ENCODE assay signal across 24 mouse cellular contexts in the genomic region with DNA sequence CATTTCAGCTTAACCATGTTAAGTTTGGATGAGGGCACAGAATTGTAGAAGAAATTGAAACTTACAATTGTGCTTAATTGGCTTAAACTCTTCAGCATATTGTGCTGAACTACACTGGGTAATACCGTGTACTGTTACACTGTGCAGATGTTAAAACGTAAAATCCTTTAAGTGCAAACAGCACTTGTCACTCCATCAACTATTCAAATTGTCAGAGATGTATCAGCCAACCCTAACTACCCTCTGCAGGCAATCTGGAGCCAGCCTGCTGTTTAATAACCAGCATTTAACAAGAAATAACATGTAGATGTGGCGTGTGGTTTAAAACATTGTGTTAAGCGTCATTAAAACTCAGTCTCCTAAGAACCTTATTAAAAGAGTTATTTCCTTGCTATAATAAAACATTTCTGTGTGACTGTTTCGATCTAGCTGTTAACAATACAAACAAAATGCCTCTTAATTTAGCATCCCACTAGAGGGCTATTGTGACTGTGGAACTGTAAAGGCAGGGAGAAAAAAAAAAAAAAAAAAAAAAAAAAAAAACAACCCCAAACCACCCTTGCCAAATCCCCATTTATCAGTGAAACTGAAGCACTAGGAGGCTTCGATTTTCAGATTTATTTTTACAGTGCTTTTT.
DNase-seq lines count a peak whose midpoint lies in the region; ATAC-seq lines count a peak whose summit lies in the region.
"Had no signal": no experiment of that assay in that cellular context is flagged by ENCODE, and none has a peak within 500 bp of the region (broad histone marks: within the 10 kb centered on the region; RNA-seq: fewer than 3 reads in every experiment).

No protein-coding gene starts in this region.

- peak; percentile 67; the same call in 1 of the 2 replicates for ATAC-seq in forebrain, embryonic 14.5 days
- ATAC-seq in forebrain, embryonic 11.5 days (replicated peaks; ENCODE audit: low FRiP score): no peak
- ATAC-seq in limb, embryonic 11.5 days (ENCODE audit: insufficient number of reproducible peaks, low FRiP score, low TSS enrichment, low read depth): peak; percentile 82
- ATAC-seq in limb, embryonic 12.5 days (ENCODE audit: insufficient number of reproducible peaks, insufficient read depth, low FRiP score, low TSS enrichment, low read depth): peak; percentile 90
- ATAC-seq: CD4-positive, CD25-positive, alpha-beta regulatory T cell, adult 4 months; intestine, embryonic 15.5 days; lung, postnatal 0 days; midbrain, embryonic 16.5 days; Patski had no signal

- H3K9me3 ChIP-seq in forebrain, embryonic 14.5 days (replicated peaks; ENCODE audit: control insufficient read depth, low read length): no peaks in the 10 kb centered on the region
- H3K9me3 ChIP-seq in forebrain, embryonic 11.5 days (ENCODE audit: control insufficient read depth, low read length): no peaks in the 10 kb centered on the region
- no peaks in the 10 kb centered on the region for H3K9me3 ChIP-seq in limb, embryonic 11.5 days (ENCODE audit: control insufficient read depth, low read length)
- H3K9me3 ChIP-seq in limb, embryonic 10.5 days (replicated peaks): no peaks in the 10 kb centered on the region
- no peaks in the 10 kb centered on the region for H3K9me3 ChIP-seq in limb, embryonic 12.5 days
- H3K9me3 ChIP-seq: embryonic facial prominence, embryonic 12.5 days; intestine, embryonic 15.5 days; midbrain, embryonic 10.5 days had no signal

- H3K9ac ChIP-seq in forebrain, embryonic 14.5 days (ENCODE audit: low read length): no peak overlapping the region
- H3K9ac ChIP-seq in forebrain, embryonic 11.5 days (ENCODE audit: low read length): no peak overlapping the region
- H3K9ac ChIP-seq in limb, embryonic 11.5 days (ENCODE audit: low read length): no peak overlapping the region
- no peak overlapping the region for H3K9ac ChIP-seq in limb, embryonic 12.5 days (replicated peaks)
- H3K9ac ChIP-seq: embryonic facial prominence, embryonic 12.5 days; intestine, embryonic 15.5 days had no signal

- H3K27ac ChIP-seq in forebrain, embryonic 14.5 days (ENCODE audit: low read depth, low read length): no peak overlapping the region
- no peak overlapping the region for H3K27ac ChIP-seq in forebrain, embryonic 11.5 days (ENCODE audit: low read depth, low read length)
- no peak overlapping the region for H3K27ac ChIP-seq in limb, embryonic 11.5 days (replicated peaks; ENCODE audit: low read depth, low read length)
- H3K27ac ChIP-seq in limb, embryonic 10.5 days: no peak overlapping the region
- H3K27ac ChIP-seq in limb, embryonic 12.5 days: no peak overlapping the region
- H3K27ac ChIP-seq: embryonic facial prominence, embryonic 12.5 days; intestine, embryonic 15.5 days; midbrain, embryonic 10.5 days had no signal

- H3K27me3 ChIP-seq in forebrain, embryonic 14.5 days (replicated peaks; ENCODE audit: control insufficient read depth, insufficient read depth, low read length): no peaks in the 10 kb centered on the region
- no peaks in the 10 kb centered on the region for H3K27me3 ChIP-seq in forebrain, embryonic 11.5 days (ENCODE audit: control insufficient read depth, insufficient read depth, low read length)
- H3K27me3 ChIP-seq in limb, embryonic 11.5 days (ENCODE audit: control insufficient read depth, insufficient read depth, low read length): no peaks in the 10 kb centered on the region
- no peaks in the 10 kb centered on the region for H3K27me3 ChIP-seq in limb, embryonic 10.5 days (ENCODE audit: low read depth, poor library complexity, severe bottlenecking)
- H3K27me3 ChIP-seq in limb, embryonic 12.5 days: no peaks in the 10 kb centered on the region
- H3K27me3 ChIP-seq: embryonic facial prominence, embryonic 12.5 days; intestine, embryonic 15.5 days; Patski had no signal

- no peaks in the 10 kb centered on the region for H3K4me1 ChIP-seq in forebrain, embryonic 14.5 days (ENCODE audit: control insufficient read depth, insufficient read depth, low read length)
- no peaks in the 10 kb centered on the region for H3K4me1 ChIP-seq in forebrain, embryonic 11.5 days (replicated peaks; ENCODE audit: control insufficient read depth, insufficient read depth, low read length)
- no peaks in the 10 kb centered on the region for H3K4me1 ChIP-seq in limb, embryonic 11.5 days (ENCODE audit: control insufficient read depth, insufficient read depth, low read length)
- H3K4me1 ChIP-seq in limb, embryonic 10.5 days: no peaks in the 10 kb centered on the region
- H3K4me1 ChIP-seq in limb, embryonic 12.5 days (replicated peaks): no peaks in the 10 kb centered on the region
- H3K4me1 ChIP-seq: embryonic facial prominence, embryonic 12.5 days; intestine, embryonic 15.5 days; midbrain, embryonic 10.5 days had no signal

- no peak overlapping the region for H3K4me2 ChIP-seq in forebrain, embryonic 14.5 days (ENCODE audit: low read length)
- no peak overlapping the region for H3K4me2 ChIP-seq in forebrain, embryonic 11.5 days (ENCODE audit: low read depth, low read length, severe bottlenecking)
- H3K4me2 ChIP-seq in limb, embryonic 11.5 days (ENCODE audit: low read depth, severe bottlenecking): no peak overlapping the region
- H3K4me2 ChIP-seq in limb, embryonic 12.5 days: no peak overlapping the region
- H3K4me2 ChIP-seq: embryonic facial prominence, embryonic 12.5 days; heart, embryonic 11.5 days; intestine, embryonic 15.5 days had no signal

- DNase-seq in forebrain, embryonic 14.5 days (ENCODE audit: low spot score): peak; percentile 32
- no peak for DNase-seq in forebrain, embryonic 11.5 days (ENCODE audit: low spot score)
- DNase-seq in limb, embryonic 11.5 days (ENCODE audit: low spot score): no peak
- DNase-seq in limb, embryonic 10.5 days (ENCODE audit: low spot score): no peak
- no peak for DNase-seq in lung, adult 18-20 months
- DNase-seq in MN1 (ENCODE audit: low spot score): no peak
- DNase-seq: adrenal gland, postnatal 36 days; cerebellum, adult 11 months; cerebellum, adult 9-11 months; kidney, adult 8-10 months; kidney, postnatal 14 days; layer of hippocampus, postnatal 36 days; right cerebral cortex, postnatal 14 days had no signal

- 48% methylated on average over 6 of the region's 6 CpGs for WGBS in forebrain, embryonic 14.5 days
- 73% methylated on average over 6 of the region's 6 CpGs for WGBS in forebrain, embryonic 11.5 days
- 37% methylated on average over 6 of the region's 6 CpGs for WGBS in limb, embryonic 11.5 days
- WGBS in limb, embryonic 10.5 days: 76% methylated on average over 6 of the region's 6 CpGs
- 30% methylated on average over 6 of the region's 6 CpGs for WGBS in limb, embryonic 12.5 days

- H3K36me3 ChIP-seq in forebrain, embryonic 14.5 days (ENCODE audit: control insufficient read depth, insufficient read depth, low read length): no peaks in the 10 kb centered on the region
- H3K36me3 ChIP-seq in forebrain, embryonic 11.5 days (ENCODE audit: control insufficient read depth, insufficient read depth, low read length): no peaks in the 10 kb centered on the region
- no peaks in the 10 kb centered on the region for H3K36me3 ChIP-seq in limb, embryonic 11.5 days (ENCODE audit: control insufficient read depth, insufficient read depth, low read length)
- H3K36me3 ChIP-seq in limb, embryonic 10.5 days: no peaks in the 10 kb centered on the region
- no peaks in the 10 kb centered on the region for H3K36me3 ChIP-seq in limb, embryonic 12.5 days
- H3K36me3 ChIP-seq: embryonic facial prominence, embryonic 12.5 days; intestine, embryonic 15.5 days; midbrain, embryonic 10.5 days had no signal

- H3K4me3 ChIP-seq in forebrain, embryonic 14.5 days (ENCODE audit: low read depth, low read length): no peak overlapping the region
- H3K4me3 ChIP-seq in forebrain, embryonic 11.5 days (ENCODE audit: low read depth, low read length): no peak overlapping the region
- H3K4me3 ChIP-seq in limb, embryonic 11.5 days (ENCODE audit: low read depth, low read length): no peak overlapping the region
- H3K4me3 ChIP-seq in limb, embryonic 10.5 days: no peak overlapping the region
- no peak overlapping the region for H3K4me3 ChIP-seq in limb, embryonic 12.5 days (replicated peaks)
- H3K4me3 ChIP-seq: embryonic facial prominence, embryonic 12.5 days; erythroblast, embryonic 14.5 days; intestine, embryonic 15.5 days; midbrain, embryonic 10.5 days; myocyte had no signal
